Mouse (Mus musculus): ENCODE measurements around the gene Lbx1.

The Lbx1 gene

GRCm38 (mm10) chr19:45209776-45210422 lies 25.7 kb downstream of the Lbx1 start:
- DNase-seq (ENCODE audit: low spot score): no peak

GRCm38 (mm10) chr19:45209191-45209590 lies 26.4 kb downstream of the Lbx1 start:
- no peak for DNase-seq (ENCODE audit: low spot score)

- no peak for DNase-seq (ENCODE audit: low spot score)
Observed at GRCm38 (mm10) chr19:45208438-45209060, 27.1 kb downstream of the Lbx1 start.

GRCm38 (mm10) chr19:45207662-45208437 lies 27.8 kb downstream of the Lbx1 start:
- DNase-seq (ENCODE audit: low spot score): no peak

GRCm38 (mm10) chr19:45207153-45207552 lies 28.5 kb downstream of the Lbx1 start:
- no peak for DNase-seq (ENCODE audit: low spot score)

- DNase-seq (ENCODE audit: low spot score): no peak
Observed at GRCm38 (mm10) chr19:45205311-45206105, 30.1 kb downstream of the Lbx1 start.

- DNase-seq (ENCODE audit: low spot score): no peak
Observed at GRCm38 (mm10) chr19:45196967-45197366, 38.6 kb downstream of the Lbx1 start.

- DNase-seq (ENCODE audit: low spot score): no peak
Observed at GRCm38 (mm10) chr19:45194651-45195050, 41.0 kb downstream of the Lbx1 start.

Data from ovary, postnatal 14 days (tissue).